Mouse (Mus musculus) lung, embryonic 14.5 days (tissue): ENCODE measurements around the gene Stab2. TPM values are rescaled to one million over a fixed set of nuclear protein-coding genes. Genes with fewer than 3 reads are reported as not detected.

Experiments used
- ATAC-seq: fragments of 200-750 bp; cut with Nextera tagmentation; 2 replicates; pipeline ENCODE4 v1.8.0; 2017; ENCODE audit warnings: mild to moderate bottlenecking, moderate TSS enrichment, moderate library complexity; ENCODE audit not compliant: insufficient read depth
- DNase-seq: peaks from one replicate; pipeline ENCODE4 v3.0.0-alpha.2; 2015
- H3K27ac ChIP-seq: fragments of 300-500 bp; sonication (generic); 2 replicates; pipeline ENCODE4 v1.5.1; 2014; ENCODE audit warnings: low read depth, mild to moderate bottlenecking, moderate library complexity
- H3K27me3 ChIP-seq: fragments of 300-500 bp; sonication (generic); 2 replicates; pipeline ENCODE4 v1.6.1; 2014; ENCODE audit warnings: low read length, control low read depth; ENCODE audit not compliant: insufficient read depth
- H3K36me3 ChIP-seq: fragments of 300-500 bp; sonication (generic); 2 replicates; pipeline ENCODE4 v1.6.1; 2014; ENCODE audit warnings: control low read depth; ENCODE audit not compliant: insufficient read depth
- H3K4me1 ChIP-seq: fragments of 300-500 bp; sonication (generic); 2 replicates; pipeline ENCODE4 v1.6.1; 2014; ENCODE audit warnings: antibody characterized with exemption, control low read depth; ENCODE audit not compliant: insufficient read depth
- H3K4me2 ChIP-seq: fragments of 300-500 bp; sonication (generic); 2 replicates; pipeline ENCODE4 v1.6.1; 2014; ENCODE audit warnings: mild to moderate bottlenecking
- H3K4me3 ChIP-seq: fragments of 300-500 bp; sonication (generic); 2 replicates; pipeline ENCODE4 v1.5.1; 2014; ENCODE audit warnings: low read depth, low read length
- H3K9ac ChIP-seq: fragments of 300-500 bp; sonication (generic); 2 replicates; pipeline ENCODE4 v1.6.1; 2014
- H3K9me3 ChIP-seq: fragments of 300-500 bp; sonication (generic); 2 replicates; pipeline ENCODE4 v1.6.1; 2016; ENCODE audit warnings: low read depth, low read length, control low read depth
- CTCF ChIP-seq: IDR thresholded peaks from 2 replicates; pipeline ENCODE4 v1.5.1; 2016; ENCODE audit warnings: antibody characterized with exemption, low read depth
- WGBS: fragments of 180-500 bp; shearing (Covaris S2); extraction: QIAGEN DNeasy Blood & Tissue Kit; methylation state at CpG from one replicate; pipeline ENCODE4 v1.1.7; 2014; 5-methylcytosine and 5-hydroxymethylcytosine counted together
- polyA plus RNA-seq: library from polyadenylated mRNA; unstranded; fragments of >200 nt; fragmentation: Nextera tagmentation; extraction: Ambion mirVana; gene quantifications from 2 replicates; pipeline ENCODE4 v1.2.1, GENCODE M21; 2014

The Stab2 gene
- polyA plus RNA-seq, 1 experiment from 2014 or later: 5.8 TPM

DNA sequence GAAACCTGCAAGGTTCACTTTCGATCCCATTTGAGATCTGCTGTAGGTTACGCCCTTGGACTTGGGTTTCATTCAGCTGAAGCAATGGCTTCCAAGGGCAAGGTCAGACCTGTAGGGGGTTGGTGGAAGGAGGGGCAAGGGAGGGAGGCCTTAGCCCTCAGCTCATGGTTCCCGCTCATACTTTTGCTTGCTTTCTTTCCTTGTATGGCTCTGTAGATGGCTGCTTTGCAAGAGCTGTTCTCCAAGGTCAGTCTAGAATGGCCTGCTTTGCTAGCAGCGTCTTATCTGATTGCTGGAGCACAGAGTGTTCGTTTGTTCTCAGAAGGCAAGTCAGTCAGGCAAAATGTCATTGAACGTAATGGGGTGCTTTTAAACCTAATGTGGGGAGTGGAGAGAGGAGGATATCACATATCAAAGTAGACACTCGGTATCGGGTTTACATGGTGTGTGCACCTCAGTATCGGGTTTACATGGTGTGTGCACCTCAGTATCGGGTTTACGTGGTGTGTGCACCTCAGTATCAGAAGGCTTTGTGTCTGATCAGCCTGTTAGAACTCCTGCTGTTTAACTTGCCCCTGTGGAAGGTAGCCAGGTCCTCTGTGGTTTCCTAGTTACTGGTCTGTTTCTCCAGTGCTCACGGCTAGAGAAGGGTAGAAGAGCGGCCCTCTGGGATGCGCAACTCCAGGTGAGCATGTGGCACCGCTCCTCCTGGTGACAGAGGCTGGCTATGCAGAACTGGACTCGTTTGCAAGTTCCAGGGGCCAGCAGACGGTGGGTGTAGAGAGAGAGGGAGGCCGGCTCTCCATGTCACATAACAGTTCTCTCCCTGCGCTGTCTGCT lies 193.3 kb downstream of the Stab2 start:
- Histone ChIP-seq H3K27me3 (no peaks in the 10 kb centered on the region), H3K9ac (no peak overlapping the region), H3K4me2 (no peak overlapping the region), H3K36me3 (no peaks in the 10 kb centered on the region), H3K27ac (peak overlapping the region; percentile 42; the same call in 1 of the 2 replicates), H3K4me3 (no peak overlapping the region), H3K4me1 (no peaks in the 10 kb centered on the region), H3K9me3 (no peaks in the 10 kb centered on the region)
- ATAC-seq (no peak), DNase-seq (no peak)
- WGBS: 53% methylated on average over 19 of the region's 19 CpGs
- TF ChIP-seq CTCF: no peak

DNA sequence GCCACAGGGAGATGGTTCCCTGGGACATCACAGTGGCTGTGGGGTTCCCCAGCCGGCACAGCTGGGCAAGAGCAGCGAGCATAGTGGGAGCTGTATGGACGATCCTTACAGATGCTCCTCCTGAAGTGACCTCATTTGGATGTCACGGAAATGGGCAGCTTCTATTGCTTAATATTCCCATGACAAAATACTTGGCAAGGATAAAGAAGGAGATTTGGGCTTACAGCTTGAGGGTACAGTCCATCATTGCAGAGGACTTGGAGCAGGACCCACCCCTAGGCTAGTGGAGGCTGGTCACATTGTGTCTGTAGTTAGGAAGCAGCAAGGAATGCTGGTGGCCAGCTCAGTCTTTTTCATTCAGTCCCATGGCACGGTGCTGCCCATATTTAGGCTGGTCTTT lies 197.2 kb downstream of the Stab2 start:
- no peak overlapping the region for H3K27ac ChIP-seq
- WGBS: 91% methylated on average over 5 of the region's 5 CpGs
- H3K4me1 ChIP-seq: no peaks in the 10 kb centered on the region
- H3K9ac ChIP-seq: no peak overlapping the region
- ATAC-seq (no peak), DNase-seq (no peak)
- H3K4me2 ChIP-seq: no peak overlapping the region
- H3K36me3 ChIP-seq: no peaks in the 10 kb centered on the region
- no peaks in the 10 kb centered on the region for H3K9me3 ChIP-seq
- H3K4me3 ChIP-seq: no peak overlapping the region
- H3K27me3 ChIP-seq: no peaks in the 10 kb centered on the region
- TF ChIP-seq CTCF: no peak

GRCm38 (mm10) chr10:86810000-86810399 lies 197.8 kb downstream of the Stab2 start:
- no peaks in the 10 kb centered on the region for H3K27me3 ChIP-seq
- H3K4me2 ChIP-seq: no peak overlapping the region
- no peak for DNase-seq
- WGBS: 81% methylated on average over 9 of the region's 9 CpGs
- no peak overlapping the region for H3K4me3 ChIP-seq
- no peaks in the 10 kb centered on the region for H3K36me3 ChIP-seq
- TF ChIP-seq CTCF: no peak
- H3K9ac ChIP-seq: no peak overlapping the region
- no peaks in the 10 kb centered on the region for H3K9me3 ChIP-seq
- H3K27ac ChIP-seq: no peak overlapping the region
- no peak for ATAC-seq
- no peaks in the 10 kb centered on the region for H3K4me1 ChIP-seq

GRCm38 (mm10) chr10:86808013-86808758 lies 199.6 kb downstream of the Stab2 start:
- H3K4me1 ChIP-seq: no peaks in the 10 kb centered on the region
- no peak overlapping the region for H3K9ac ChIP-seq
- no peaks in the 10 kb centered on the region for H3K9me3 ChIP-seq
- DNase-seq (no peak), ATAC-seq (no peak)
- WGBS: 79% methylated on average over 15 of the region's 15 CpGs
- H3K4me2 ChIP-seq: no peak overlapping the region
- no peaks in the 10 kb centered on the region for H3K36me3 ChIP-seq
- H3K27ac ChIP-seq: no peak overlapping the region
- no peaks in the 10 kb centered on the region for H3K27me3 ChIP-seq
- no peak overlapping the region for H3K4me3 ChIP-seq
- no peak for TF ChIP-seq CTCF

DNA sequence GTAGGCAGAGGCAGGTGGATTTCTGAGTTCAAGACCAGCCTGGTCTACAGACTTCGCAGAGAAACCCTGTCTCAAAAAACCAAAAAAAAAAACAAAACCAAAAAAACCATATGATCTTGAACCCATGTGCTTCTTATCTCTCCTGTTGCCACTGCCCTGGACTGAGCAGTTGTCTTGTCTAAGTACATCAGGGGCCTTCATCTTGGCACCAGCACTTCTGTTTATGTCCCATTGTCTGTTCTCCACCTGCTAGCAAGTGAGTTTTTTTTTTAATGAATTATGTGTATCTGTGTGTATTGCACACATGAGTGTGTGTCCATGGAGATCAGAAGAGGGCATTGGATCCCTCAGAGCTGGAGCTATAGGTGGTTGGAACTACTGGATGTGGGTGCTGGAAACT lies 200.5 kb downstream of the Stab2 start:
- TF ChIP-seq CTCF: no peak
- no peaks in the 10 kb centered on the region for H3K9me3 ChIP-seq
- no peaks in the 10 kb centered on the region for H3K4me1 ChIP-seq
- H3K36me3 ChIP-seq: no peaks in the 10 kb centered on the region
- 100% methylated on average over 1 of the region's 1 CpGs for WGBS
- no peak overlapping the region for H3K4me2 ChIP-seq
- H3K4me3 ChIP-seq: no peak overlapping the region
- ATAC-seq: no peak
- DNase-seq: no peak
- no peak overlapping the region for H3K9ac ChIP-seq
- H3K27me3 ChIP-seq: no peaks in the 10 kb centered on the region
- H3K27ac ChIP-seq: no peak overlapping the region

GRCm38 (mm10) chr10:86796073-86796741 lies 211.6 kb downstream of the Stab2 start:
- no peak overlapping the region for H3K4me2 ChIP-seq
- WGBS: 94% methylated on average over 5 of the region's 5 CpGs
- no peaks in the 10 kb centered on the region for H3K36me3 ChIP-seq
- no peak overlapping the region for H3K27ac ChIP-seq
- H3K9me3 ChIP-seq: no peaks in the 10 kb centered on the region
- H3K9ac ChIP-seq: no peak overlapping the region
- H3K27me3 ChIP-seq: no peaks in the 10 kb centered on the region
- no peak for ATAC-seq
- no peak overlapping the region for H3K4me3 ChIP-seq
- no peak for TF ChIP-seq CTCF
- H3K4me1 ChIP-seq: no peaks in the 10 kb centered on the region
- DNase-seq: no peak
